Mouse (Mus musculus): Measurements from ENCODE around the gene Spast. TPM values are rescaled to one million over a fixed set of nuclear protein-coding genes. Genes with fewer than 3 reads are reported as not detected.
A peak's percentile ranks its signal among the peaks of the same experiment; 100 is the strongest.

Gene Spast
- polyA plus RNA-seq, 1 experiment from 2014 or later, result 17.0 TPM

DNA sequence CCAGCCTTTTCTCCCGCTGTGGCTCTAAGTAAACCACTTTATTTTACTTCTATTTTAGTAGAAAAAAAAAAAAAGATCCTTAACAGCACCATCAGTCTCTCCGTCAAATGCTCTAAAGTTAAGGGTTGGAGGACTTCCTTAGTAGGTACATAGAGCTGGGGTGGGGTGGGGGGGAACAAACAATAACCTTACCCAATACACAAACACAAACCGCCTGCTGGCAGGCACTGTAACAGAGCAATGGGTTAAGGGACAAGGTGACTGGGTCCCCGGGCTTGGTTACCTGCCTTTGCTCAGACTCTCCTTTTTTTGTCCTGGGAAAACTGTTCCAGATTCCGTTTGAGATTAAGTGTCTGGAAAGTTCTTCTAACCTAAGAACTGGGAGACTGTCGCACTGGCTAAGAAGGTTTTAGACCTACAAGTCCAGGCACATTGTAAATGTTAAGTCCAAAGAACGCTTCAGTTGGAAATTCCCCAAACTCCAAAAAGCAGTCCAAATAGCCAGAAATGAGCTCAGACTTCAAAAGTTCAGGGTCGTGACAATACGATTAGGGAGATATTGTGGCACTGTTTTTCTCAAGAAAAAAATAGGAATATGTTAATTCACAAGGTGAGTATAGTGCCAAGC, 7.6 kb upstream of the Spast start:
- Histone ChIP-seq H3K27me3 (no peaks in the 10 kb centered on the region), H3K4me1 (no peaks in the 10 kb centered on the region), H3K9me3 (replicated peaks) (no peaks in the 10 kb centered on the region), H3K9ac (no peak overlapping the region), H3K4me2 (replicated peaks) (no peak overlapping the region), H3K4me3 (replicated peaks) (no peak overlapping the region), H3K36me3 (no peaks in the 10 kb centered on the region), H3K27ac (replicated peaks) (no peak overlapping the region)
- no peak for ATAC-seq (ENCODE audit: insufficient number of reproducible peaks, low FRiP score, low TSS enrichment, low read depth)
- 68% methylated on average over 9 of the region's 9 CpGs for WGBS

- ATAC-seq (ENCODE audit: insufficient number of reproducible peaks, low FRiP score, low TSS enrichment, low read depth), result peak; percentile 93
- Histone ChIP-seq H3K4me2 (replicated peaks) (peak overlapping the region; percentile 63), H3K27ac (replicated peaks) (peak overlapping the region; percentile 95), H3K27me3 (no peaks in the 10 kb centered on the region), H3K9ac (peak overlapping the region; percentile 87), H3K9me3 (replicated peaks) (no peaks in the 10 kb centered on the region), H3K36me3 (0 out of 2 replicates have a peak, but pooled peaks cover 3% of the 10 kb centered on the region), H3K4me1 (peaks cover 23% of the 10 kb centered on the region), H3K4me3 (replicated peaks) (peak overlapping the region; percentile 92)
- WGBS, result 1% methylated on average over 37 of the region's 50 CpGs
Measured at GRCm38 (mm10) chr17:74338225-74338931, 409 bp upstream of the Spast start.

DNA sequence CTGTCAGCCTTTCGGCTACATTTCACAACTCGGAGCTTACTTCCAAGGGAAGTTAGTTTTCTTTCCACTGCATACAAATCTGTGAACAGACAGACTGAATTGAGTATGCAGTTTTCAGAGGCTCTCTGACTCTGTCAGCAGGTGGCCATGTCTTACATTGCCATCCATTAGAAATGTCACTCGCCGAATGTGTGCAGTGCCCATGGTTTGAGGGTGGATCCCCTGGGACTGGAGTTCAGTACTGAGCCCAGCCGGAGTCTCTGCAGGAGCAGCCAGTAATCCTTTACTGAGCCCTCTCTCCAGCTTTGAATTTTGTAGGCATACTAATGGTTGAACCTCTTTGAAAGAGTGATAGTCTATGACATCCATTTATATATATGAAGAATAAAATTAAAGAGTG, 2.4 kb downstream of the Spast start:
- peaks cover 3% of the 10 kb centered on the region; the same call in 1 of the 2 replicates for H3K36me3 ChIP-seq
- H3K4me3 ChIP-seq (replicated peaks), result peak overlapping the region; percentile 92; the same call in 1 of the 2 replicates
- 53% methylated on average over 5 of the region's 5 CpGs for WGBS
- H3K9me3 ChIP-seq (replicated peaks), result no peaks in the 10 kb centered on the region
- no peak overlapping the region for H3K27ac ChIP-seq (replicated peaks)
- no peak overlapping the region for H3K9ac ChIP-seq
- H3K27me3 ChIP-seq, result no peaks in the 10 kb centered on the region
- peak overlapping the region; percentile 63 for H3K4me2 ChIP-seq (replicated peaks)
- peaks cover 23% of the 10 kb centered on the region for H3K4me1 ChIP-seq
- no peak for ATAC-seq (ENCODE audit: insufficient number of reproducible peaks, low FRiP score, low TSS enrichment, low read depth)

- no peak overlapping the region for H3K27ac ChIP-seq (replicated peaks)
- H3K9ac ChIP-seq, result no peak overlapping the region
- H3K4me2 ChIP-seq (replicated peaks), result no peak overlapping the region
- no peaks in the 10 kb centered on the region for H3K4me1 ChIP-seq
- peaks cover 37% of the 10 kb centered on the region for H3K36me3 ChIP-seq
- WGBS, result 77% methylated on average over 1 of the region's 1 CpGs
- H3K4me3 ChIP-seq (replicated peaks), result no peak overlapping the region
- H3K27me3 ChIP-seq, result no peaks in the 10 kb centered on the region
- no peak for ATAC-seq (ENCODE audit: insufficient number of reproducible peaks, low FRiP score, low TSS enrichment, low read depth)
- no peaks in the 10 kb centered on the region for H3K9me3 ChIP-seq (replicated peaks)
Measured at GRCm38 (mm10) chr17:74363592-74363991, 24.8 kb downstream of the Spast start.

DNA sequence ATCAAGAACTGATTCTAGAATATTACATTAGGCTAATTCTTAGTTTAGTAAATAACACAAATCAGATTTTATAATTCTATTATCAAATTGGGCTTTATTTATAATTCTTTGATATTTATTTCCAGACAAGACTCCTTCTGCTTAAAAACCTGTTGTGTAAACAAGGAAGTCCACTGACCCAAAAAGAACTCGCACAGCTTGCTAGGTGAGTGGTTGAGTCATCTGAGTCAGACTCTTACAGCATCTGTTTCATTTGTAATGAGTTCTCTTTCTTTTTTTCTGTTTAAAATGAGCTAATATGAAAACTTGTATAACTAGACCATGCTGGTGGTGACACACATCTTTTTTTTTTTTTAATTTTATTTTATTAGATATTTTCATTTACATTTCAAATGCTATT, 38.1 kb downstream of the Spast start:
- no peak for ATAC-seq (ENCODE audit: insufficient number of reproducible peaks, low FRiP score, low TSS enrichment, low read depth)
- H3K9ac ChIP-seq, result no peak overlapping the region
- no peak overlapping the region for H3K27ac ChIP-seq (replicated peaks)
- no peak overlapping the region for H3K4me3 ChIP-seq (replicated peaks)
- no peaks in the 10 kb centered on the region for H3K4me1 ChIP-seq
- no peak overlapping the region for H3K4me2 ChIP-seq (replicated peaks)
- 76% methylated on average over 1 of the region's 1 CpGs for WGBS
- no peaks in the 10 kb centered on the region for H3K27me3 ChIP-seq
- H3K9me3 ChIP-seq (replicated peaks), result no peaks in the 10 kb centered on the region
- peaks cover 53% of the 10 kb centered on the region for H3K36me3 ChIP-seq

DNA sequence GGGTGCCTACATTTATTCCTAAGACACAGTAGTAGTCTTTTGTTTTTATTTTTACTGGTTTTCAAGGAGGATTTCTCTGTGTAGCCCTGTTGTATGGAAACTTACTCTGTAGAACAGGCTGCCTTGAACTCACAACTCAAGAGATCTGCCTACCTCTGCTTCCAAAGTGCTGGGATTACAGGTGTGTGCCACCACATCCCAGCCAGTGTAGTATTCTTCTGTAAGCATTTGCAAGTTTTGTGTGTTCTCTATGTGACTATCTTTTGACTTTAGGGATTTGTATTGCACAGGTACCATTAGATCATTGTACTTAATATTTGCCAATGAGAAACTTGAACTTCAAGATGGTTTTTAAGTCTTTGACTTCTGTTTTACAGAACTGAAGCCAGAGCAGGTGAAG, 47.9 kb downstream of the Spast start:
- H3K27me3 ChIP-seq, result no peaks in the 10 kb centered on the region
- ATAC-seq (ENCODE audit: insufficient number of reproducible peaks, low FRiP score, low TSS enrichment, low read depth), result no peak
- H3K4me2 ChIP-seq (replicated peaks), result no peak overlapping the region
- no peak overlapping the region for H3K4me3 ChIP-seq (replicated peaks)
- peaks cover 54% of the 10 kb centered on the region for H3K36me3 ChIP-seq
- no peak overlapping the region for H3K27ac ChIP-seq (replicated peaks)
- no peaks in the 10 kb centered on the region for H3K4me1 ChIP-seq
- no peak overlapping the region for H3K9ac ChIP-seq
- H3K9me3 ChIP-seq (replicated peaks), result no peaks in the 10 kb centered on the region

DNA sequence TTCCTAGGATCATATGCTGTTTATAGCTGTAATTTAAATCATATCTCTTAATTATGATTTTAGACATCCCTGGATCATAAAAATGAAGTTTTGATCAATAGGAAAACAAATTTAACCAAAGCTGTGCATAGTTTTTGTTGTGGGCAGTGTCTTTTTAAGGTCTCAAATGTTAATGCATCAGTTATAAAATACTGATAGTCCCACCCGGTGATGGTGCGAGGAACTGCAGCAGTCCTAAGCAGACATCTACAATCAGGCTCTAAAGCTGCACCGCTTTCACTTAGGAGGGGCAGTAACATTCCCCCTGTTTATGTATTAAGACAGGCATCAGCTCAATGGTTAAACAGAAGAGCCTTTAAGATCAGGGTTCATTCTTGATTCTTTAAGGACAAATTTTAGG, 51.1 kb downstream of the Spast start:
- Histone ChIP-seq H3K27me3 (no peaks in the 10 kb centered on the region), H3K4me3 (replicated peaks) (no peak overlapping the region), H3K36me3 (peaks cover 26% of the 10 kb centered on the region), H3K27ac (replicated peaks) (no peak overlapping the region), H3K9me3 (replicated peaks) (no peaks in the 10 kb centered on the region), H3K4me1 (no peaks in the 10 kb centered on the region), H3K9ac (no peak overlapping the region), H3K4me2 (replicated peaks) (no peak overlapping the region)
- no peak for ATAC-seq (ENCODE audit: insufficient number of reproducible peaks, low FRiP score, low TSS enrichment, low read depth)
- WGBS, result 81% methylated on average over 3 of the region's 3 CpGs

GRCm38 (mm10) chr17:74394381-74394780, 55.6 kb downstream of the Spast start:
- Histone ChIP-seq H3K9me3 (replicated peaks) (no peaks in the 10 kb centered on the region), H3K4me3 (replicated peaks) (peak overlapping the region; percentile 95; the same call in 1 of the 2 replicates), H3K9ac (no peak overlapping the region), H3K27ac (replicated peaks) (no peak overlapping the region), H3K4me1 (peaks cover 8% of the 10 kb centered on the region), H3K36me3 (no peaks in the 10 kb centered on the region), H3K4me2 (replicated peaks) (no peak overlapping the region), H3K27me3 (no peaks in the 10 kb centered on the region)
- no peak for ATAC-seq (ENCODE audit: insufficient number of reproducible peaks, low FRiP score, low TSS enrichment, low read depth)
- WGBS, result 78% methylated on average over 2 of the region's 2 CpGs

DNA sequence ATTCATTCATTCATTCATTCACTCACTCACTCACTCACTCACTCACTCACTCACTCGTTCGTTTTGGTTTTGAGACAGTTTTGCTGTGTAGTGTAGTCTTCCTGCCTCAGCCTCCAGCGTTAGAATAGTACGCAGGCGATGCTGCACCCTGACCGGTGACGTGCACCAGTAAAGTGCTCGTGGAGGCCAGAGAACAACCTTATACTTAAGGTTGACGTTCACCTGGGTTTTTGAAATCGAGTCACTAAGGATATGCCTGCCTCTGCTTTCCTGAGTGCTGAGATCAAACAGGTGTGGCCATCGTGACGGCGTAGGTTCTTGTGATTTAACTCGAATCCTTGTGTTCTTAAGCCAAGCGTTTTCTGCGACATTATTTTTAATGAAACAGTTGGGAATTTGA, 56.1 kb downstream of the Spast start:
- ATAC-seq (ENCODE audit: insufficient number of reproducible peaks, low FRiP score, low TSS enrichment, low read depth), result 0 out of 2 replicates have a peak, but pooled peaks have one; percentile 24
- Histone ChIP-seq H3K36me3 (no peaks in the 10 kb centered on the region), H3K27ac (replicated peaks) (peak overlapping the region; percentile 73), H3K27me3 (no peaks in the 10 kb centered on the region), H3K4me3 (replicated peaks) (peak overlapping the region; percentile 95), H3K4me1 (peaks cover 8% of the 10 kb centered on the region), H3K9me3 (replicated peaks) (no peaks in the 10 kb centered on the region), H3K4me2 (replicated peaks) (peak overlapping the region; percentile 61), H3K9ac (0 out of 2 replicates have a peak overlapping the region, but pooled peaks have one; percentile 26)
- WGBS, result 26% methylated on average over 16 of the region's 16 CpGs

GRCm38 (mm10) chr17:74395383-74396065, 56.7 kb downstream of the Spast start, which contains the start of gene Slc30a6:
Slc30a6 (plus strand) TSS chr17:74395608.
- H3K9me3 ChIP-seq (replicated peaks), result no peaks in the 10 kb centered on the region
- H3K9ac ChIP-seq, result peak within 1 kb of the TSS; percentile 91
- no peaks in the 10 kb centered on the region for H3K36me3 ChIP-seq
- ATAC-seq (ENCODE audit: insufficient number of reproducible peaks, low FRiP score, low TSS enrichment, low read depth), result peak; percentile 99
- under 1% methylated on average over 41 of the region's 41 CpGs for WGBS
- H3K27ac ChIP-seq (replicated peaks), result peak within 1 kb of the TSS; percentile 94
- H3K27me3 ChIP-seq, result no peaks in the 10 kb centered on the region
- peak within 1 kb of the TSS; percentile 95 for H3K4me3 ChIP-seq (replicated peaks)
- H3K4me1 ChIP-seq, result peaks cover 8% of the 10 kb centered on the region
- peak within 1 kb of the TSS; percentile 61 for H3K4me2 ChIP-seq (replicated peaks)

- H3K9me3 ChIP-seq (replicated peaks), result no peaks in the 10 kb centered on the region
- H3K27me3 ChIP-seq, result no peaks in the 10 kb centered on the region
- peak overlapping the region; percentile 95; the same call in 1 of the 2 replicates for H3K4me3 ChIP-seq (replicated peaks)
- H3K36me3 ChIP-seq, result peaks cover 4% of the 10 kb centered on the region; the same call in 1 of the 2 replicates
- H3K27ac ChIP-seq (replicated peaks), result no peak overlapping the region
- no peak for ATAC-seq (ENCODE audit: insufficient number of reproducible peaks, low FRiP score, low TSS enrichment, low read depth)
- H3K4me1 ChIP-seq, result peaks cover 8% of the 10 kb centered on the region
- H3K9ac ChIP-seq, result no peak overlapping the region
- H3K4me2 ChIP-seq (replicated peaks), result peak overlapping the region; percentile 61
- 72% methylated on average over 4 of the region's 4 CpGs for WGBS
Measured at GRCm38 (mm10) chr17:74396766-74397165, 58.0 kb downstream of the Spast start.

All from embryonic facial prominence, embryonic 15.5 days (tissue).